Mouse (Mus musculus) adrenal gland, postnatal 36 days (tissue): ENCODE results near the gene Ska2. TPM values are rescaled to one million over a fixed set of nuclear protein-coding genes. Genes with fewer than 3 reads are reported as not detected.

Experiments used
- DNase-seq, 2 experiments: peaks; one replicate each; pipeline ENCODE4 v3.0.0; 2021; ENCODE audit warnings: mixed read lengths in 1 of 2
- microRNA-seq: library from miRNA; unstranded; fragments of <30 nt; microRNA quantifications from one replicate; pipeline ENCODE4 v1.2.0, GENCODE M21; 2021
- total RNA-seq, 2 experiments: library from RNA; stranded (reverse); gene quantifications; 2 replicates each; pipeline ENCODE4 v1.2.3; 2021

The Ska2 gene
- total RNA-seq, 2 experiments from 2014 or later, result 7.5 to 7.6 TPM

- no peak for DNase-seq
Measured at GRCm38 (mm10) chr11:87163751-87164150, 54.7 kb downstream of the Ska2 start.

GRCm38 (mm10) chr11:87173625-87174024, 64.6 kb downstream of the Ska2 start:
- DNase-seq, result peak; percentile 0 to 7

Small RNA genes lying within 50 kb of the gene (microRNA-seq; reads per million reads assigned to microRNA genes)
- gene Mir301, result 794 reads per million, percentile 76 among the genes with 10 or more reads in this experiment

Other genes starting within 250 kb of the Ska2 start
- 10 to 100 TPM; 12.2 to 39.6 TPM for gene Ypel2, start 115.5 kb upstream of the Ska2 start, total RNA-seq
- 1 to 10 TPM; 4.2 to 4.5 TPM for gene Gdpd1, start 35.2 kb upstream of the Ska2 start, total RNA-seq
- gene Smg8, start 22.5 kb upstream of the Ska2 start, total RNA-seq, result 10 to 100 TPM; 19.5 to 19.6 TPM
- 1 to 10 TPM; 1.3 to 1.8 TPM for gene Prr11, start 526 bp upstream of the Ska2 start, total RNA-seq
- 10 to 100 TPM; 16.4 to 18.5 TPM for gene Trim37, start 17.8 kb downstream of the Ska2 start, total RNA-seq
- gene Ppm1e, start 249.8 kb downstream of the Ska2 start, total RNA-seq, result 10 to 100 TPM; 22.2 to 26.7 TPM